Mouse (Mus musculus) liver (tissue): ENCODE data around the gene Itgb5.
A peak's percentile ranks its signal among the peaks of the same experiment; 100 is the strongest.

Experiments used
- DNase-seq: peaks from one replicate; pipeline ENCODE4 v3.0.0-alpha.2; 2020; ENCODE audit warnings: mixed read lengths

The Itgb5 gene

GRCm38 (mm10) chr16:33996030-33996429, 166.6 kb downstream of the Itgb5 start:
- peak; percentile 79 for DNase-seq

- DNase-seq: no peak
These were observed 168.5 kb downstream of the Itgb5 start for GRCm38 (mm10) chr16:33998011-33998410.
